Mouse (Mus musculus): Measurements from ENCODE around the gene Fcho2.

Gene Fcho2

DNA sequence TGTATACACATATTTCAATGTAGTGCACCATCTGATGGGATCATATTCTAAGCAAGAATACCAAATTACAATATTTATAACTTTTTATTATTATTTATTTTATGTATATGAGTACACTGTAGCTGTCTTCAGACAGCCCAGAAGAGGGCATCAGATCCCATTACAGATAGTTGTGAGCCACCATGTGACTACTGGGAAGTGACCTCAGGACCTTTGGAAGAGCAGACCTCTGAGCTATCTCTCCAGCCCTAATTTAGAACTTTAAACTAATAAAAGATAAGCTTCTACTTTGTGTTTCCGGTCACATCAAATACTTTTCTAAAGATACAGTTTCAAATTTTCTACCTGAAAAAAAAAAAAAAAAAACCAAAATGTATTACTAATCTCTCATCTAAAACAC is 6.2 kb downstream of the Fcho2 start:
- CTCF ChIA-PET: no interaction called here

- CTCF ChIA-PET: no interaction called here
Measured at GRCm38 (mm10) chr13:98804480-98804879, 10.8 kb downstream of the Fcho2 start.

DNA sequence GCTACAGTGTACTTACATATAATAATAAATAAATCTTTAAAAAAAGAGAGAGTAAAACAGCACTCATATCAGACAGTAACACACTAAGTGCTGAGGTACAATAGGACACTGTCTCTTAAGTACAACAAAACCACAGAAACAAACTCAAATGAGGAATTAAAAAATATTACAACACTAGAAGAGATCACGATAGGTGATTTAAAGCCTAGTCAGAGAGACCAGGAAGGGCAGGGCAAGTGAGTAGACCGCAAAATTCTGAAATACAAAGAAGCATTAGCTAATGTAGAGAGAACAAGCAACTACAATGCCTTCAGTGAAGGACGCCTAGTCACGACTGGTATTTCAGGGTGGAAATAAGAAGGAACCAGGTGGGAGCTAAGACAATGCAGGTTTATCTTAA is 11.6 kb downstream of the Fcho2 start:
- CTCF ChIA-PET: no interaction called here

GRCm38 (mm10) chr13:98802957-98803356 is 12.3 kb downstream of the Fcho2 start:
- CTCF ChIA-PET: no interaction called here

GRCm38 (mm10) chr13:98795511-98795910 is 19.7 kb downstream of the Fcho2 start:
- CTCF ChIA-PET: no interaction called here

DNA sequence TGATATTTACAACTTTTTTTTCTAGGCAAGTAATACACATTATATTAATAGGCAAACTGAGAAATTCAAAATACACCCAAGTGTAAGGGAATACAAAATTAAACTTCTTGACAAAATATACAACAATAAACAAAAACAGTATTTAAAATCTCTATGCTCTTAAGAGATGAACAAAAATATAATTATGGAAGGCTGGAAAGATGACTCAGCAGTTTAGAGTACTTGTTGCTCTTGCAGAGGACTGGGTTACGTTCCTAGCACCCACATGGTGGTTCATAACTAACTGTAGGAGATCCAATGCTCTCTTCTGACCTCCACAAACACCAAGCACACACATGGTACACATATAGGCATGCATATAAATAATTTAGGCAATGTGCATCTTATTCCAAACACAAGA is 22.4 kb downstream of the Fcho2 start:
- CTCF ChIA-PET: no interaction called here

- CTCF ChIA-PET: no interaction called here
Measured at GRCm38 (mm10) chr13:98791693-98792092, 23.6 kb downstream of the Fcho2 start.

DNA sequence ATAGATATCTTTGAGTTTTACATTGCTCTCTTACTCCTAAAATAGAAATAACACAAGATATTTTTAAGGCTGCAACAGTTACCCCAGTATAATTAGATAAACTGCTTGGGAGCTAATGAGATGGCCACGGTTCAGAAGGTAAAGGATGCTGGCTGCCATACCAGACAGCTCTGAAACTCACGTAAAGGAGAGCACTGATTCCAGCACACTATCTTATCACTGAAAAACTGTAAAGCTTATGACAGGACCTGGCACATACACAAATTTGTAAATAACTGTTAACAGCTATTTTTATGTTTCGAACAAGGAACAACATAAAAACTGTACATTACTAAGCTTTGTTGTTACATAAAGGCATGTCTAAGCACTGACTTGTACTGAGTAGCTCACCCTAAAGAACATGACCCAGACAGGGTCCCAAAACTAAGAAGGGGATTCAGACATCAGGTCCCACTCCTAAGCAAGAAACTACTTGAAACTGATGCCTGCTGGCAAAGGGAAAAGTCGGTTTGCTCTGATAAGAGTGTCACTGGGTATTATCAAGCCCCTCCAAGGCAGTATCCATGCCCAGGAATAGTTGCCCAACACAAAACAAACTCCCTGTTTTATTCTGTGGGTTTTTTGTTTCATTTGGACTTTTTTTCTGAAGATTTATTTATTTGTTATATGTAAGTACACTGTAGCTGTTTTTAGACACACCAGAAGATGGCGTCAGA is 28.1 kb downstream of the Fcho2 start:
- CTCF ChIA-PET: no interaction called here

DNA sequence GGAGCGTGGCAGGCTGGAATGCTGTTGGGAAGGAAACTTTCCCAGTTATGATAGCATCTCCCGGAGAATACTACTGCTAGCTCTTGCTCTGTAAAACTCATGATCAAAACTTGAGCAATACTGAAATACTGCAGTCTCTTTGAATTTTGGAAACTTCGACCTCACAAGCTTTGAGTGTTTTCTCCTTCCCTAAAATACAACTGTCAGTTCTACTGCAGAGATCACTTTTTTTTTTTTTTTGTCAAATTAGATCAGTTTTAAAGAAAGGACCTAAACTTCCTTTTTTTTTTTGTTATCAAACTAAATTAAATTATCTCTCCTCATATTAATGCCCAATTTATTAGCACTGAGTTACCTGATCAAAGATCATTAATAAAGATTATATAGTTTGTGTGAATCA is 37.3 kb downstream of the Fcho2 start:
- CTCF ChIA-PET: interaction anchor here (0.7 kb wide), 1 partner anchor 13 kb away, joined by 5 read pairs; no protein-coding TSS in a partner anchor

GRCm38 (mm10) chr13:98771484-98771883 is 43.8 kb downstream of the Fcho2 start:
- CTCF ChIA-PET: no interaction called here

- CTCF ChIA-PET: no interaction called here
Measured at GRCm38 (mm10) chr13:98768329-98768728, 46.9 kb downstream of the Fcho2 start.

- CTCF ChIA-PET: no interaction called here
Measured at GRCm38 (mm10) chr13:98761771-98762170, 53.5 kb downstream of the Fcho2 start.

GRCm38 (mm10) chr13:98755886-98756285 is 59.4 kb downstream of the Fcho2 start:
- CTCF ChIA-PET: no interaction called here

GRCm38 (mm10) chr13:98744679-98745078 is 70.6 kb downstream of the Fcho2 start:
- CTCF ChIA-PET: interaction anchor here (0.6 to 0.9 kb wide), 2 partner anchors 73 to 114 kb away, joined by 3 to 5 read pairs; no protein-coding TSS in a partner anchor

DNA sequence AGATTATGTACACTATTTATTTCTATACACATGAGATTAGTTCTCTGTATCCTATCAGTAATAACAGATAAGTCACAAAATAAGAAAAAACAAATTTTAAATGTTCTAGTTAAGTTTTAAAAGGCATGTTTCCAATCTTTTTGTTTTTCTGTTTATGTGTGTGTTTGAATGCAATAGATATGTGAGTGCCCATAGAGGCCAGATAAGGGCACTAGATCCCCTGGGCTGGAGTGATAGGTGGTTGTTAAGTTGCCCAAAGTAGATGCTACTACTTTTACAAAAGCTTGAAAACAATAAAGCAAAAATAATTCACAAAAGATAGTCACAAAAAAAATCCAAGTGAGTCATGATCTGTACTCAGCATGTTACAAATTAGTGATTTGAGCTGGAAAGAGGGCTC is 71.4 kb downstream of the Fcho2 start:
- CTCF ChIA-PET: interaction anchor here (0.9 kb wide), 1 partner anchor 74 kb away, joined by 5 read pairs; no protein-coding TSS in a partner anchor

DNA sequence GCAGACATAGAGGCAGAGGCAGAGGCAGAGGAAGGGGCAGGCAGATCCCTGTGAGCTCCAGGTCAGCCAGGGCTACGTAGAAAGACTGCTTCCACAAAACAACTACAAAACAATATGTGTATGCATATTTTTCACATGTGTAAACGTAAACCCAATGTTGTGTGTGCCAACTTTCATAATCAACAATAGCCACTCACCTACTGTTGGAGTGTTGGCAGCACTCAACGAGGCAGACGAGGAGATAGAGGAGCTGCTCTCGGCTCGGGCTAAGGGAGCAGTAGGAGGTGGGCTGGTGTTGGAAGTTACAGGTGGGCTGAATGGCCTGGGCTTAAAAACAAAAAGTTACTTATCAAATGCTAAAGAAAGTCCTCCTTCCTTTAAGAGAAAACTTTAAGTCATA is 72.0 kb downstream of the Fcho2 start:
- CTCF ChIA-PET: no interaction called here

DNA sequence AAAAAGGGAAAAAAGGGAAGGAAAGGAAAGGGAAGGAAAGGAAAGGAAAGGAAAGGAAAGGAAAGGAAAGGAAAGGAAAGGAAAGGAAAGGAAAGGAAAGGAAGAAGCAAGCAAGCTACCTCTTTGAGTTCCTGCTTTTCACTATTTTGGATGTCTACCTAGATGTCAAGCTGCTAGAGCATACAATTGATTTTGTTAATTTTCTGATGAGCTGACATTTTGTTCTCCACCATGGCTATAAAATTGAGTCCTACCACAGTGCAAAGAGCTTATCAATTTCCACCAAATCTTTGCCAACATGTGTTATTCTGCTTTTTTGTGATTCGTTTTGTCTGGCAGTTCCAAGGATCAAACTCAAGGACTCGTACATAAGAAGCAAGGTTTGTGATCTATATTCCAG is 77.0 kb downstream of the Fcho2 start:
- CTCF ChIA-PET: no interaction called here

GRCm38 (mm10) chr13:98733292-98733691 is 82.0 kb downstream of the Fcho2 start:
- CTCF ChIA-PET: no interaction called here

- CTCF ChIA-PET: no interaction called here
Measured at GRCm38 (mm10) chr13:98729271-98730062, 85.8 kb downstream of the Fcho2 start.

DNA sequence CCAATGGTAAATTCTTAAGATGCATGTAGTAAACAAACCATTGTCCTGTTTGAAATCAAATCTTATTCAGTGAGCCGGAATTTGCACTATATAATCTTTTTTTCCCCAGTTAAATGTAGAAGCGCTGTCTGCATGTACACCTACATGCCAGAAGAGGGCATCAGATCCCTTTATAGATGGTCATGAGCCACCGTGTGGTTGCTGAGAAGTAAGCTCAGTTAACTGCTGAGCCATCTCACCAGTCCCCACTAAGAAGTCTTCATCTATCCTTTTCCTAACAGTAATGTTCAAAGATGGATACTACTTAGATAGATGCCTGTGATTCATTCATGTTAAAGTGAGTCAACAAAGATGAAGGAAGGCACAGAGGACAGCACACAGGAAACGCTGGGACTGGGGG is 88.8 kb downstream of the Fcho2 start:
- CTCF ChIA-PET: no interaction called here

GRCm38 (mm10) chr13:98723430-98723829 is 91.8 kb downstream of the Fcho2 start:
- CTCF ChIA-PET: no interaction called here

DNA sequence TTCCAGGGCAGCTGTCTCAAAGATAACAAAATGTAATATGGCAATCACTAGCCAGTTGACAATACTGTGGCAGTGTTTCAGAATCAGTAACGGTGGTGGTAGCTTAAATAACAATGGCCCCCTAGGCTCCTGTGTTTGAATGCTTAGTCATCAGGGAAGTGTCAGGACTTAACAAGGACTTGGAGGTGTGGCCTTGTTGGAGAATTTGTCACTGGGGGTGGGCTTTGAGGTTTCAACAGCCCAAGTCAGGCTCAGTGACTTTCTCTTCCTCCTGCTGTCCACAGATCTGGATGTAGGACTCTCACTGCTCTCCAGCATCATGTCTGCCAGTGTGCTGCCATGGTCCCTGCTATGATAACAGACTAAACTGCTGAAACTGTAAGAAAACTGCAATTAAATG is 93.0 kb downstream of the Fcho2 start:
- CTCF ChIA-PET: no interaction called here

- CTCF ChIA-PET: no interaction called here
Measured at GRCm38 (mm10) chr13:98716176-98716575, 99.1 kb downstream of the Fcho2 start.

Data from spleen, embryonic (tissue).